Mouse (Mus musculus) urinary bladder, postnatal 36 days (tissue): ENCODE measurements around the gene Gm28102.
"Not testable (repeated sequence)": the region's sequence is repeated elsewhere in the genome, so short reads cannot be mapped to it uniquely, and the experiment has no call there.

Source experiments
- DNase-seq, 2 experiments: peaks; one replicate each; pipeline ENCODE4 v3.0.0; 2022; ENCODE audit warnings: low spot score in 2 of 2, mixed read lengths in 1 of 2

Gene Gm28102

GRCm38 (mm10) chrY:88053015-88053414 lies at the start of gene Gm28102:
Gene Gm28102, plus strand, starts transcription at chrY:88053315.
- not testable (repeated sequence) for DNase-seq
